Mouse (Mus musculus) telencephalon, adult 2 months (tissue): Measurements from ENCODE around the gene Tsga10ip.
A peak's percentile ranks its signal among the peaks of the same experiment; 100 is the strongest.

ENCODE experiments used
- DNase-seq: peaks from one replicate; pipeline ENCODE4 v3.0.0-alpha.2; 2011; ENCODE audit warnings: low read depth, low spot score

Tsga10ip gene

DNA sequence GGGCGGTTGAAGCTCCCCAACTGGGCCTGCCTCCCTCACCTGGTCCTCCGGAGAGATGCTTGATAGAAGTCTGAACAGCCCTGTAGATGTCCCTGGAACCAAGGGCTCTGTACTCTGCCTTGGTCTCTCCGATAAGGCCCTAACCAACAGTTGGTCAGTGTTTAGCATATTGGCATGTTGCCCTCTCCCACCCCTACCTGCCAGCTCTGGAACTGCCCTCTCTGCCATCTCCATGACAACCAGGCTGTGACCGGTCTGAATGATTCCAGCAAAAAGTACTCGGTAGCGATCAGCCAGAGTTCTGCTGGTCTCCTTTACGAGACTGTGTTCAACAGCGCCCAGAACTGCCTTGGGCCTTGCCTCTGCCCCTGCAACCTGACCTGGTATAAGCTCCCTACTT lies at the start of gene Tsga10ip:
Gene Tsga10ip (minus strand): TSS at position 234 of the 400 bp plus-strand sequence.
- DNase-seq, result no peak

DNA sequence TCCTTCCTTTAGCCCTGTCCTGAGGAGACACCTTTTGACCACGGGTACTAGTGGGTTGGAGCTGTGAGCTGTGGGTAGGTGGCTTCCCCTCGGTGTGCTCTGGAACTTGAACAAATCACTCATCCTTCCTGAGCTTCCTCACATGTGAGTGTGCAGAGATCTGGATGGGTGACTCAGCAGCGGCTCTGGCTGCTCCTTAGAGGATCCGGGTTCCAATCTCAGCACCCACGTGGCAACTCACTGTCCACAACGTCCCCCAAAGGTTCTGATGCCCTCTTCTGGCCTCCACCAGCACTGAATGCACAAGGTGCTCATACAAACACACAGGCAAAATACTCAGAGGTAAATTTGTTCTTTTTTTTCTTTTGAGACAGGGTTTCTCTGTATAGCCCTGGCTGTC lies 49.4 kb upstream of the Tsga10ip start:
- no peak for DNase-seq

DNA sequence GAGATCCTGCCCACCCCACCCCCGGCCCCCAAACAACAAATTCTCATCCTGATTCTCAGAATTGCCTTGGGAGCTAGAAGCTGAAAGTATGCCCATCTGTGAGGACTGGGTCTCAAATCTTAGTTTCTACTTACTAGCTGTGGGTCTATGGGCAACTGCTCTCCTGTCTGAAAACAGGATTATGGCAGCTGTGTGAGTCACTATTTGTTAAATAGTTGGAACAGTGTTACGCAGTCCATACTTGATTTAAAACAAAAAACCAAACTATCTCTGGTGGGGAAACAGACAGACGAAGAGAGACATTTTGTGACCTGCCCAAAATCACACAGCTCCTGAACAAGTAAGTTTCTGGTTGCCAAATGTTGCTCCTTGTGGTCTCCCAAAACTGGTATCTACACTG lies 47.3 kb upstream of the Tsga10ip start:
- DNase-seq, result no peak

- no peak for DNase-seq
These were observed 46.2 kb upstream of the Tsga10ip start for GRCm38 (mm10) chr19:5448354-5449150.

DNA sequence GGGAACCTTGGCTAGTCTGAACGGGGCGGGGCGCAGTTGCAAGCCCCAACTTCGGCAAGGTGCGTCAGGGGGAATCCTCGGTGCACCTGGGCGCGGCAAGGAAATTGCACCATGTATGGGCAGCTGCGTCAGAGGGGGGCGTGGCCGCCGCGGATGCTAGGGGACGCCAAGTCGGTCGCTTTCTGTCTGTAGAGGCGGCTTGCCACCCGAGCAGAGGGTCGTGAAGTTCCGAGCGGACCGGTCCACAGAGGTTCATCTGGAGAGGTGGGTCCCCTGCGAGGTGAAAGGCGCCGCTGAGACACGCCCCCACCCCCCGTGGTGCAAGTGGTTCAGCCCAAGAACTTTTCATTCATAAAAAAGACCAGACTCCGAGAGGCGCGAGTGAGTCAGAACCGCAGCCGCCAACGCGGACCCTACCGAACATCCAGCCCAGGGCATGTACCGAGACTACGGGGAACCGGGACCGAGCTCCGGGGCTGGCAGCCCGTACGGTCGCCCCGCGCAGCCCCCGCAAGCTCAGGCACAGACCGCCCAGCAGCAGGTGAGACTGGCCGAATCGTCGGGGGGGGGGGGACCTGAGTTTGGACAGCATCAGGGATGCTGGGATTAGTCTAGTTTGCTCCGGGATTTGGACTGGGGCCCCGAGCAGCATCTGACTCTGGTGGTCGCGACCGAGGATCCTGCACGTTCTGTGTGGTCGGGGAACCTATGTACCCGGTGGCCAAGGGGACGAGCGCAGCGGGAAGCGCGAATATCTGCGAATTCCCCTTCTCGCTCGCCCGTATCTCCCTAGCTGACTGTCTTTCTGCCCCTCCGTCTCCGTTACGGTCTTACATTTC lies 45.4 kb upstream of the Tsga10ip start, which contains the start of gene Fosl1:
Gene Fosl1 (plus strand): TSS at position 33 of the 839 bp plus-strand sequence.
- no peak for DNase-seq

DNA sequence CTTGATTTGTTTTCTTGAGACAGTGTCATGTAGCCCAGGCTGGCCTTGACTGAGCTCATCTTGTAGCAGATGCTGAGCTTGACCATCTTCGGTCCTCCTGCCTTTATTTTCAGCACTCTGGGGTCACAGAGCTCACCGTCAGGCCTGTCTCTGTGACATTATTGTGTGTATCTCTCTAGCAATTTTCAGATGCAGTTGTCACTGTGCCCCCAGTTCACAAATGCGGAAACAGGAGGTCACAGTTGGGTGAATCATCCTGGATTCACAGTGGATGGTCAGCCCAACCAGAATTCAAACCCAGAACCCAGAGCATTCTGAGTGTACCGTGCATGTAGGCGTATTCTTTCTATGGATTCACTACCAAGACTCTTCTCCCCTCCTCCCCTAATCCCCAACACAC lies 43.4 kb upstream of the Tsga10ip start:
- no peak for DNase-seq

DNA sequence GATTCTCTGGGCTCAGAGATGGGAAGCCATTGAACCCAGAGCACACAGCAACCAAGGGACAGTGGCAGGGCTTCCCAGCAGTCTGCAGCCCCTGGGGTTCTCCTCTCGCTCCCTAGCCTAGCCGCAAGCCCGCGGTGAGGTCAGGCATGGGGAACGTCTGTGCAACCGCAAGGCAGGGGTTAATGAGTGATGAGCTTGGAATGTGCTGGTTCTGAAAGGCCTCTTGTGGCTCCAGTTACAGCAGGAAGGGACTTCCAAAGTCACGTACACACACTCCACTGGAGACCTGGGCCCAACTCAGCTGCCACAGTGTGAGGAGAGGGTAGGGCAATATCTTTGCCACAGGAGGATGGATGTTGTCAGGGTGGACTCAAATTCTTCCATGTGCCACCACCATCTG lies 42.6 kb upstream of the Tsga10ip start:
- DNase-seq, result no peak

DNA sequence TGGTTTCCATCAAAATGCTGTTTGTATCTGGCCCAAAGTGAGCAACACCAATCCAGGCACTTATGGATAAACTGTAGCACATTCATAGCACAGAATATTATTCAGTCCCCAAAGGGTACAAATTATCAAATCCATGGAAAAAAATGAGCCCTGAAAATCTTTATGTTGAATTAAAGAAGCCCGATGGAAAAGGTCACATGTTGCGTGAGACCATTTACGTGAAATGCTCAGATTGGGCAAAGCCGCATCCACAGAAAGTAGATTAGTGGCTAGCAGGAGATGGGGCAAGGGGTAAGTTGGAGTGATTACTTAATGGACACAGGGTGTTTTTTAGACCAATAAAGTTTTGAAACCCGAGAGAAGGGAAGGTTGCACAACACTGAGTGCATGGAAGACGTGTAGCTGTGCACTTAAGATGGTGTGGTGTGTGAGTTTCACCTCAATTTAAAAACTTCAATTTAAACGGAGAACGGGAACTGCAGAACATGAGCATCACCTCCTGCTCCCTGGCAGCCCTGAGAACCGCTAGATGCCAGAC lies 42.1 kb upstream of the Tsga10ip start:
- DNase-seq, result no peak

- no peak for DNase-seq
These were observed 31.6 kb upstream of the Tsga10ip start for GRCm38 (mm10) chr19:5433951-5434350.

- DNase-seq, result no peak
These were observed 30.9 kb upstream of the Tsga10ip start for GRCm38 (mm10) chr19:5432992-5433852.

- no peak for DNase-seq
These were observed 29.7 kb upstream of the Tsga10ip start for GRCm38 (mm10) chr19:5431911-5432464.

GRCm38 (mm10) chr19:5430408-5430807 lies 28.1 kb upstream of the Tsga10ip start:
- DNase-seq, result no peak

GRCm38 (mm10) chr19:5429806-5430205 lies 27.5 kb upstream of the Tsga10ip start:
- DNase-seq, result no peak

DNA sequence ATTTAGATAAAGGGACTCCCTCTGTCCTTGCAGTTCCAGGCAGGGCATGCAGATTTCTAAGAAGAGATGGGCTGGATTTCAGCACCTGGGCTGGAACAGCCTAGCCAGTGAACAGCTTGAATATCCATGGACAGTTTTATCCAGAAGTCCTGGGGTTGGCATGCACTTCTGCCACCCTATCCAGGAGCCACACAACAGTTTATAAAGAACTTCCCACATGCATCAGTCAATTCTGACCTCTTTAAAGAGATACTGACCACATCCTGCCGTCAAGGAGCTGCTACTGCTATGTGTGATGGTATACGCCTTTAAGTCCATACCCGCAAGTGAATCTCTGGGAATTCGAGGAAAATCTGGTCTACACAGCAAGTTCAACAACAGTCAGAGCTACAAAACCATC lies 26.9 kb upstream of the Tsga10ip start:
- no peak for DNase-seq

- no peak for DNase-seq
These were observed 25.8 kb upstream of the Tsga10ip start for GRCm38 (mm10) chr19:5428083-5428482.

DNA sequence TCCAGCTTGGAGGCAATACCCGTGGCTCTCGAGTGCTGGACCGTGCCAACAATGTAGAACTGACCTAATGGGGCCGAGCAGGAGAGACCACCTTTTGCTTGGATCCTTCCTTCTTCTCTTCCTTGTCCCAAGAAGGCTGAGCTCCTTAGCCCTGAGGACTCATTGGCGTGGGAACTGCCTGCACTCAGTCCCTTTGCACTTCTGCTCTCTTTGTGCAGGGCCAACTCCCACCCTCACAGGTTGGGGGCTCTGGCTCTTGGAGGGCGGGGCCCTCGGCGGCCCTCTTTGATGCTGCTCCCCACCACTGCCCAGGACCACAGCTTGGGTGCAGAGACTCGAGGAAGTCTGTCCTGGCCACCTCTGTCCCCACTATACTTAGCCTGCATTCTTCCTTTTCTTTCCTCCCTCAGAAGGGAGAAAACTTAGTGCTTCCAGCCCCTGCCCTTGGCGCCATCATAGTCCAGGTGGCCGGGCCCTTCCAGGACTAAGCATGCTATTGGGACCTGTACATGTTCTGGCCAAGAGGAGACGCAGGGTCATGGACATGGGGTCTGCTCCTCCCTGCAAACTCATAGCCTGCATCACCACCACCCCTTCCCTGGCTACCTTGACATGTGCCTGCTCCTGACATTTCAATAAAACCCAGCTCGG lies 24.4 kb upstream of the Tsga10ip start:
- DNase-seq, result no peak

GRCm38 (mm10) chr19:5425906-5426565 lies 23.7 kb upstream of the Tsga10ip start:
- no peak for DNase-seq

DNA sequence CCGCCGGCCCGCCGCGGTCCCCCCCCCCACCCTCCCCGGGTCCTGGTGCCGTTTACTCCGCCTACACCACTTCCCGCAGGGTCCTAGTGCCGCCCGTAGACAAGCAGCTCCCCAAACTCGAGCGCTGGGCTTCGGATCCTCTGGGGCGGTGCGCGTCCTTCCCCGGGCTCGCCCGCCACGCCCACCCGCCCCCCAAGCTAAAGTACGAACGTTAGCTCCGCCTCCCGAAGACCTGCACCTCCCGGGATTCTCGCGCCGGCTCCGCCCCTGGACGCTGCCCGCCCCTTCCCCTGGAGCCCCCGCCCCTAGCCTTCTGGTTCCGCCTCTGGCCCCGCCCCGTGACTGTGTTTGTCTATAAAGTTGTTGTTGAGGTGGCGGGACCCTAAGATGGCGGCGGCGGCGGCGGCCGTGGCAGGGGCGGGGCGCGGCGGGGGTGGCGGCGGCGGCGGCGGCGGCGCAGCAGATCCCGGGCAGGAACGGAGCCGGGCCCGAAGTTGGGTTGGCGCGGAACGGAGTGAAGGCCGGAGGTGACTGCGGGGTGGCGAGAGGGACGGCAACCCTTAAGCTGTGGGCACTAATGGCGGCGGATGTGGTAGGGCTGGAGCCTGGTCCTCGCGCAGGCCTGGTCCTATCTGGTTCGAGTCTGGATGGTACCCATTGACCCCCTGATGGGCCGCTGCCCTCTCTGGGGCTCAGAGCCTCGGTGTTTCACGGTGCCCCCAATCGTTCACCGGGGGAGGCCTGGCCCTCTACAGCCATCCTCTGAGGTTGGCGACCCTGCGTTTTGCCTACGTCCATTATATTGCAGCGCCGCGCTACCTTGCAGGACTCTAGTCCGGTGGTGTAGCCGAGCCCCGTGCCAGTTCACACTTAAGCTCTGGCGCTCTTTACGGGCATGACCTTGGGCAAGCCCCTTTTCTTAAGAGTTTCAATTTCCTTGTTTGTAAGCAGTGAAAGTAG lies 22.7 kb upstream of the Tsga10ip start, which contains the start of the genes Drap1 and AI837181:
Gene Drap1 (minus strand): TSS at position 198 of the 960 bp plus-strand sequence.
Gene AI837181 (plus strand): TSS at position 363 of the 960 bp plus-strand sequence.
- DNase-seq, result peak; percentile 97
